In genomic region chr6:97792104-97792503, GRCm38 (mm10) we compare ENCODE assay signal across 8 mouse cellular contexts. TPM values are rescaled to one million over a fixed set of nuclear protein-coding genes. Genes with fewer than 3 reads are reported as not detected.
A peak's percentile ranks its signal among the peaks of the same experiment; 100 is the strongest.
DNase-seq lines count a peak whose midpoint lies in the region; ATAC-seq and TF ChIP-seq lines count a peak whose summit lies in the region.
"Had no signal": no experiment of that assay in that cellular context is flagged by ENCODE, and none has a peak within 500 bp of the region (broad histone marks: within the 10 kb centered on the region; RNA-seq: fewer than 3 reads in every experiment).

No protein-coding gene starts in this region.

- no peaks in the 10 kb centered on the region for H3K36me3 ChIP-seq in kidney, adult 2 months (ENCODE audit: control insufficient read depth, insufficient read depth, low read length)

- no peak overlapping the region for H3K27ac ChIP-seq in kidney, adult 2 months (ENCODE audit: insufficient read depth, low read depth, low read length)

- TF ChIP-seq CTCF in kidney, adult 2 months (conservative IDR thresholded peaks at IDR 0.05; ENCODE audit: insufficient read depth, insufficient read length, low read depth, low read length): peak; percentile 57
- TF ChIP-seq CTCF in brain, embryonic 14.5 days (IDR thresholded peaks at IDR 0.05; ENCODE audit: borderline replicate concordance, extremely low read depth, insufficient read depth, insufficient read length): peak; percentile 46; the same call in 1 of the 2 replicates

- H3K4me1 ChIP-seq in kidney, adult 2 months (ENCODE audit: control insufficient read depth, insufficient read depth, low read length): no peaks in the 10 kb centered on the region

- H3K4me3 ChIP-seq in kidney, adult 2 months (ENCODE audit: insufficient read depth, low read depth, low read length): no peak overlapping the region

- 67% methylated on average over 1 of the region's 1 CpGs for WGBS in kidney, adult 2 months

- DNase-seq in kidney, adult 2 months: peak; percentile 28
- DNase-seq in kidney, adult 9 months: no peak
- peak; percentile 12 for DNase-seq in thymus, postnatal 4 days
- no peak for DNase-seq in thymus, postnatal 10 days (ENCODE audit: low spot score in 2 of 2)
- no peak for DNase-seq in brain, embryonic 14.5 days (ENCODE audit: low read depth)
- no peak for DNase-seq in heart, postnatal 4 days

- H3K27me3 ChIP-seq in kidney, adult 2 months (replicated peaks; ENCODE audit: control insufficient read depth, insufficient read depth, low read length): no peaks in the 10 kb centered on the region

- no peak for TF ChIP-seq POLR2A in kidney, adult 2 months (IDR thresholded peaks at IDR 0.05; ENCODE audit: low read depth, low read length)
- no peak for TF ChIP-seq POLR2A in brain, embryonic 14.5 days (IDR thresholded peaks at IDR 0.05; ENCODE audit: borderline replicate concordance, extremely low read depth, insufficient read depth, insufficient read length, poor library complexity, severe bottlenecking)

- no peak for ATAC-seq in erythroblast, adult 5-6 weeks (replicated peaks; ENCODE audit: low FRiP score, poor library complexity, severe bottlenecking)
- ATAC-seq: hindbrain, embryonic 16.5 days had no signal

RNA-seq across cellular contexts. Expression of gene Mitf, which starts 14.7 kb away (rescaled TPM):
- polyA plus RNA-seq in kidney, adult 2 months (2012; rRNA removed): 8.3 and 9.9 TPM in 2 replicates
- polyA plus RNA-seq in brain, embryonic 14.5 days (2012; rRNA removed): 1.3 and 2.5 TPM in 2 replicates
- 0.84 and 2.5 TPM in 2 replicates for total RNA-seq in erythroblast, adult 5-6 weeks (2015; ENCODE audit: low replicate concordance)
- total RNA-seq in erythroblast, adult 5-6 weeks (2017; ENCODE audit: low replicate concordance): 0.28 and 1.2 TPM in 2 replicates
- 10 to 100 TPM; 43.5 to 50.1 TPM for total RNA-seq in heart, postnatal 4 days (2021)

Comparison
In these comparisons a context has a peak if more than half of its experiments do, and no peak if none do; other contexts are left out.
1. DNase-seq: peak in kidney, adult 2 months (single experiment) and thymus, postnatal 4 days (single experiment); none in kidney, adult 9 months (single experiment), thymus, postnatal 10 days (0 of 2), brain, embryonic 14.5 days (single experiment) and heart, postnatal 4 days (single experiment).
2. RNA of gene Mitf, which starts 14.7 kb away (total RNA-seq): 43.5 to 50.1 TPM in heart, postnatal 4 days; 0.28 to 2.5 TPM in erythroblast, adult 5-6 weeks; every median in the first group is over 10 times any median in the second.